Mouse (Mus musculus) kidney, embryonic 15.5 days (tissue): ENCODE results near the gene Poc1b. TPM values are rescaled to one million over a fixed set of nuclear protein-coding genes. Genes with fewer than 3 reads are reported as not detected.

ENCODE experiments used
- ATAC-seq: fragments of 200-750 bp; cut with Nextera tagmentation; replicated peaks from 2 replicates; pipeline ENCODE4 v1.8.0; 2017; ENCODE audit warnings: moderate TSS enrichment; ENCODE audit not compliant: low FRiP score
- H3K27ac ChIP-seq: fragments of 300-500 bp; sonication (generic); 2 replicates; pipeline ENCODE4 v1.5.1; 2015; ENCODE audit warnings: mild to moderate bottlenecking, inconsistent platforms
- H3K27me3 ChIP-seq: fragments of 300-500 bp; sonication (generic); 2 replicates; pipeline ENCODE4 v1.6.1; 2015; ENCODE audit warnings: inconsistent platforms
- H3K36me3 ChIP-seq: fragments of 300-500 bp; sonication (generic); 2 replicates; pipeline ENCODE4 v1.6.1; 2015; ENCODE audit warnings: inconsistent platforms
- H3K4me1 ChIP-seq: fragments of 300-500 bp; sonication (generic); 2 replicates; pipeline ENCODE4 v1.6.1; 2015; ENCODE audit warnings: inconsistent platforms
- H3K4me2 ChIP-seq: fragments of 300-500 bp; sonication (generic); 2 replicates; pipeline ENCODE4 v1.6.1; 2015; ENCODE audit warnings: moderate library complexity, mild to moderate bottlenecking, inconsistent platforms
- H3K4me3 ChIP-seq: fragments of 300-500 bp; sonication (generic); replicated peaks from 2 replicates; pipeline ENCODE4 v1.5.1; 2015; ENCODE audit warnings: mild to moderate bottlenecking, inconsistent platforms
- H3K9ac ChIP-seq: fragments of 300-500 bp; sonication (generic); 2 replicates; pipeline ENCODE4 v1.6.1; 2015; ENCODE audit warnings: mild to moderate bottlenecking, inconsistent platforms
- H3K9me3 ChIP-seq: fragments of 300-500 bp; sonication (generic); replicated peaks from 2 replicates; pipeline ENCODE4 v1.6.1; 2016; ENCODE audit warnings: inconsistent platforms
- WGBS: fragments of 180-500 bp; shearing (Covaris S2); methylation state at CpG from one replicate; pipeline ENCODE4 v1.1.7; 2015; ENCODE audit warnings: mixed read lengths; 5-methylcytosine and 5-hydroxymethylcytosine counted together
- polyA plus RNA-seq: library from polyadenylated mRNA; unstranded; fragments of >200 nt; fragmentation: Nextera tagmentation; extraction: Ambion mirVana; gene quantifications from 2 replicates; pipeline ENCODE4 v1.2.1, GENCODE M21; 2015

The Poc1b gene
- polyA plus RNA-seq, 1 experiment from 2014 or later, result 25.5 TPM

DNA sequence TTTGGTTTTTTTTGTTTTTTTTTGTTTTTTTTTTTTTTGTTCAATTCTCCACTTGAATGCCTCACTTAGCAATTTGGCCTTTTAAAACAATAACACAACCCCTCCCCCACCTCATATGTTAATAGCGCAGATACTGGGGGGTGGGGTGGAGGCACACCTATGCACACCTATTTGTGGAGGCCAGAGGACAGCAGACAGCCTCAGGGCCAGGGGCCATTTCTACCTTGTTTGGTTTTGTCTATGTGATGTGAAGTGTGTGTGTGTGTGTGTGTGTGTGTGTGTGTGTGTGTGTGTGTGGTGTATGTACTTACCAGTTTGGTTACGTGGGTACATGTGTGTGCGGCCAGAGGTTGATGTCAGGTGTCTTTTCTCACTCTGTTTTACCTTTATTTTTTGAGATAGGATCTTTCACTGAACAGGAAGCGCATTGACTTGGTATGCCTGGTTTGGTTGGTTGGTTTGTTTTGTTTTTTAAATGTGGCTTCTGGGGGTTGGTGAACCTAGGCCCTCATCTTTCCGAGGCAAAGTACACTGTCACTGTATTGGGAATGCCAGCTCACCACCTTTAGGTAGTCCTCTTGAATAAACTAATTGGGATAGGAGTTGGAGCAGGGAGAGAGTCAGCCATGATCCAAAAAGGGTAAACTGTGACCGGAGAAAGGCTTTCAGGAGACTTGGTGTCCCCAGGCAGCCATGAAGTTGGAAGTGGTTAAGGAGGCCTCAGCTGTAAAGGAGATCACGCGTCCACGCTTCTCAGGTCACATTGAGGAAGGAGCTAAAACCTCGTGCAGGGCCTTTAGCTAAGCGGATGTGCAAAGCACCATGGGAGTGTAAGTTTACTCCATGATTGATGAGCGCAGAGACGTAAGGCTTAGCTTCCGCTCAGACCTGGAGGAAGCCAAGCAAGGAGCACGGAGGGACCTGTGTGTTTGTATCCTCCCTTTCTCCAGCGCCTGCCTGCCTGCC, 10.1 kb downstream of the Poc1b start:
- peaks cover 45% of the 10 kb centered on the region for H3K4me1 ChIP-seq
- no peak overlapping the region for H3K4me3 ChIP-seq
- H3K27me3 ChIP-seq, result no peaks in the 10 kb centered on the region
- WGBS, result 61% methylated on average over 16 of the region's 16 CpGs
- peak overlapping the region; percentile 0; the same call in 1 of the 2 replicates for H3K27ac ChIP-seq
- H3K9me3 ChIP-seq, result no peaks in the 10 kb centered on the region
- H3K36me3 ChIP-seq, result no peaks in the 10 kb centered on the region
- H3K4me2 ChIP-seq, result peak overlapping the region; percentile 25; the same call in 1 of the 2 replicates
- H3K9ac ChIP-seq, result no peak overlapping the region
- ATAC-seq, result peak; percentile 12; the same call in 1 of the 2 replicates

DNA sequence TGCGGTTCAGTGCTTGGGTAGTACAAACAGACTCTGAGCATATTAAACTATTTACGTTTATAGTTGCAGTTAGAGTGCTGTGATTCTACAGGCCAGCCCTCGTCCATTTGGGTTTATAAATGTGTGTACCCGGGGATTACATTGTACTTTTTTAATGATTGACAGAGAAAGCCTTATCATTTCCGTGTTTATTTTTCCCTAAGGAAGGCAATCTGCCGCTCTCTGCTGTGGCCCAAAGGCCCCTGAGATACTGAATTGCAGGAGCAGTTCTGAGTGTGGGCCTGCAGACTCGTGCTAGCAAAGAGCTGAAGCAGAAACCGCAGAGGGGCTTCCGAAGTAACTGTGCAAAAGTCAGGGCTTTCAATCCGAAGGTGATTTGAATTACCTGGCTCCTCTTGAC, 11.0 kb downstream of the Poc1b start:
- H3K9ac ChIP-seq, result no peak overlapping the region
- no peaks in the 10 kb centered on the region for H3K27me3 ChIP-seq
- 51% methylated on average over 10 of the region's 10 CpGs for WGBS
- H3K36me3 ChIP-seq, result no peaks in the 10 kb centered on the region
- no peak overlapping the region for H3K4me3 ChIP-seq
- H3K4me2 ChIP-seq, result no peak overlapping the region
- peak overlapping the region; percentile 60 for H3K27ac ChIP-seq
- no peak for ATAC-seq
- peaks cover 45% of the 10 kb centered on the region for H3K4me1 ChIP-seq
- H3K9me3 ChIP-seq, result no peaks in the 10 kb centered on the region

DNA sequence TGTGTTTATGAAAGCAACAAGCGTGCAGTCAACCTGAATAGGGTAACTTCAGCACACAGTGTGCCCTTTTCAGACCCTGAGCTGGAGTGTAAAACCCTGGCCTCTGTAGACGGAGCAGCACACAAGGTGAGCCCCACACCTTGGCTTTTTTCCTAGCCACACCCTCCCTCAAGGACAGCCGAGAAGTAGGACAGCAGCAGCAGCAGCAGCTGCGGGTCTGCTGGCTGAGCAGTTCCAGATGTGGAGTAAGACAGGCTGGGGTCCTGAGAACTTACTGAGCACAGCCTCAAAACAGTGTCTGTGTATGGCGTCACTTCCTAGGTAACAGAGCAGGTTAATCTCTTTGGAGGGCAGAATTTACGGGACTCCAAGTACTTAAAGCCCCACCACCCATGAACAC, 11.9 kb downstream of the Poc1b start:
- H3K27ac ChIP-seq, result peak overlapping the region; percentile 51; the same call in 1 of the 2 replicates
- no peaks in the 10 kb centered on the region for H3K9me3 ChIP-seq
- no peak overlapping the region for H3K4me3 ChIP-seq
- ATAC-seq, result peak; percentile 20
- H3K4me2 ChIP-seq, result no peak overlapping the region
- 44% methylated on average over 6 of the region's 6 CpGs for WGBS
- H3K4me1 ChIP-seq, result peaks cover 45% of the 10 kb centered on the region
- H3K27me3 ChIP-seq, result no peaks in the 10 kb centered on the region
- H3K36me3 ChIP-seq, result no peaks in the 10 kb centered on the region
- H3K9ac ChIP-seq, result no peak overlapping the region

DNA sequence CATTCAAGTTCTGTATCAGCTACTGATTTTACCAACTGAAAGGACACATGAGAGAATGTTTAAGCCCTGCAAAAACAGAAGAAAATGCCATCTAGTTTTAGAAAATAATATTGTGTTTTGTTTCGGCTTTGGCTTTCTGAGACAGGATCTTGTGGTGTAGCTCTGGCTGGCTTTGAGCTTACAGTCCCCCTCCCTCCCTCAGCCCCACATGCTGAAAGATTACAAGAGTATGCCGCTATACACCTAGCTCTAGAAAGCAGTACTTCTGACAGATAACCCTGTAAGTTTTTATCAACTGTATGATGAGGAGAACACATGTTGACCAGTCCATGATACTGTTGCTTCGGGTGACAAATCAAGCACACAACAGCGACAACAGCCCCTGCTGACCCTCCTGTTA, 12.6 kb downstream of the Poc1b start:
- H3K4me1 ChIP-seq, result peaks cover 44% of the 10 kb centered on the region
- 91% methylated on average over 4 of the region's 4 CpGs for WGBS
- no peaks in the 10 kb centered on the region for H3K9me3 ChIP-seq
- H3K27ac ChIP-seq, result no peak overlapping the region
- no peak overlapping the region for H3K4me3 ChIP-seq
- H3K4me2 ChIP-seq, result no peak overlapping the region
- H3K9ac ChIP-seq, result no peak overlapping the region
- H3K27me3 ChIP-seq, result no peaks in the 10 kb centered on the region
- ATAC-seq, result no peak
- no peaks in the 10 kb centered on the region for H3K36me3 ChIP-seq

DNA sequence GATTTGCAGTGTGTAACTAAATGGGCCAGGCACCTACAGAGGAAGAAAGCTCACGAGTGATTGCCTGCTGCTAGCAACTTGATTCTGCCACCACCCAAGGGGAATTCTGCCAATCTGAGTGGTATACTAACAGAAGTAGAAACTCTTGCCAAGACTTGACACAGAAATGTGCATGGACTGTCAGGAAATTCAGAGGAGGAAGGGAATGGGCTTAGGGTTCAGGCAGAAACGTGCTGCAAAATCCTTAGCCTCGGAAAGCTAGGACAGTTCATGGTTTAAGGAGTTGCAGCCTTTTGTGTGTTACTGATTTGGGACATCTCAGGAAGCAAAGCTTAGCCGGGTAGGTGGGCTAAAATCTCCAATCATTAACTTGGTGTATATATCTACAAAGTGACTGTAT, 19.4 kb downstream of the Poc1b start, which contains the start of gene Phxr2:
Phxr2 (minus strand) TSS at position 101 of the 400 bp plus-strand sequence.
- Histone ChIP-seq H3K9me3 (no peaks in the 10 kb centered on the region), H3K4me2 (no peak within 1 kb of the TSS), H3K4me3 (no peak within 1 kb of the TSS), H3K27ac (no peak within 1 kb of the TSS), H3K9ac (no peak within 1 kb of the TSS), H3K36me3 (peaks cover 17% of the 10 kb centered on the region), H3K27me3 (no peaks in the 10 kb centered on the region), H3K4me1 (peaks cover 11% of the 10 kb centered on the region; the same call in 1 of the 2 replicates)
- WGBS, result 85% methylated on average over 4 of the region's 4 CpGs
- no peak for ATAC-seq

DNA sequence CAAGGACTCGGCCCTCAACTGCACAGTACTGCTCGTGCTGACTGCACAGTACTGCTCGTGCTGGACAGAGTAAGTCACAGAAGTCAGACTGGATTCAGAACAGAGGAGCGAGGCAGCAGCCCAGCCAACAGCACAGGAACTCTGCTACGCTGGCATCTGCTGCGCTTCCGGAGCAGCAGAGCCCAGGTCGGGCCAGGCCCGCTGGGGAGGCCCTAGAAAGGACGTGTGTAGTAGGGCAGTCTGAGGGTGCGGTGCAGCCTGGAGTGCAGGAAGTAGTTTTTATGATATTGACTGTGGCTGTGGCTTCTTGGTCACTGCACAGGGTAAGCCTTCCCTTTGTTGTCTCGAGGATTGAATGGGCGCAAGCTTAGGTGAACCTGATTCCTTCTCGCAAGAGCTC, 20.1 kb downstream of the Poc1b start:
- no peak for ATAC-seq
- peaks cover 17% of the 10 kb centered on the region for H3K4me1 ChIP-seq
- no peaks in the 10 kb centered on the region for H3K9me3 ChIP-seq
- no peak overlapping the region for H3K9ac ChIP-seq
- H3K36me3 ChIP-seq, result peaks cover 17% of the 10 kb centered on the region
- no peaks in the 10 kb centered on the region for H3K27me3 ChIP-seq
- H3K27ac ChIP-seq, result no peak overlapping the region
- H3K4me3 ChIP-seq, result no peak overlapping the region
- H3K4me2 ChIP-seq, result no peak overlapping the region
- WGBS, result 86% methylated on average over 14 of the region's 14 CpGs

DNA sequence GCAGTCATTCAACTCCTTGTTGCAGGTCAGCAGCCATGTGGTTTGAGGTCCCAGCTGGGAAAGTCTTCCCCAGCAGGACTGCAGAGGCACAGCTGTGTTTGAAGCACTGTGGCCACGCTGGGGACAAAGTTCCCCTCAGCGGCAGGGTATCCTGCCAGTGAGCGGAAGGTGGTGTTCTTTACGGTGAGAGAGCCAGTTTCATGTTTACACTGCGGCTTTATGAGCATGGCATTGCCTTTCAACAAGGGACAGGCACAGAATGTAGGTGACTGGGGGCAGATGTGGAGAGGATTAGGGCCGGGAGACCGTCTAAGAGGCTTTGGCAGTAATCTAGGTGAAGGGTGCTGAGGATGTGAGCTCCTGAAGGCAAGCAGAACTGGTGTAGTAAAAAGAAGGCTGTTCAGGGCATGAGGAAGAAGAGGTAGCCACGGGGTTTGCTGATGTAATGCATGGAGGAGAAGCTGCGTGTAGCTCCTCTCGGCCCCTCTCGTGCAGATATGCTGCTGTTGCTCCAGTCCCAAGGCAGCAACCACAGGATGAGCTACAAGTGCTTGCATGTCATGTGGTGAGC, 20.9 kb downstream of the Poc1b start:
- Histone ChIP-seq H3K4me2 (no peak overlapping the region), H3K4me3 (no peak overlapping the region), H3K4me1 (peaks cover 21% of the 10 kb centered on the region), H3K9me3 (no peaks in the 10 kb centered on the region), H3K9ac (no peak overlapping the region), H3K36me3 (peaks cover 17% of the 10 kb centered on the region), H3K27me3 (no peaks in the 10 kb centered on the region), H3K27ac (no peak overlapping the region)
- 59% methylated on average over 11 of the region's 11 CpGs for WGBS
- ATAC-seq, result peak; percentile 19; the same call in 1 of the 2 replicates

DNA sequence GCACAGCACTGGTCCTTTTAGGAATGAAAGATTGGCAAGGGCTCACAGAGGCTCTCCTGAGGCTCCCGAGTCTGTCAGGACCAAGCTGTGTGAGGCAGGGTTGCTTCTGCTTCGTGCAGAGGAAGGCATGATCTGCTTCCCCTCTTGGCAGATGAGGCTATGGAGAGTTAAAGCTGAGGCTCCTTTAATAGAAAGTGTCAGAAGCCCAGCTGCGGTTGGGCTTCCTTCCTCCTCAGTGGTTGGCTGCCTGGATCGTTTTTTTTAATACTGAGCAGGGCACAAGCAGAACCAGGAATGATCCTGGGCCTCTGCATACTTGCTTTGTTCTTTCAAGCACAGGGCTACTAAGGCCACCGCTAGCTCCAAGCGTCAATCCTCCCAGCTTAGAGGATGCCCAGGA, 23.8 kb downstream of the Poc1b start:
- 42% methylated on average over 6 of the region's 6 CpGs for WGBS
- 0 out of 2 replicates have a peak, but pooled peaks have one; percentile 3 for ATAC-seq
- no peaks in the 10 kb centered on the region for H3K9me3 ChIP-seq
- H3K4me3 ChIP-seq, result no peak overlapping the region
- no peak overlapping the region for H3K4me2 ChIP-seq
- H3K9ac ChIP-seq, result no peak overlapping the region
- H3K27ac ChIP-seq, result no peak overlapping the region
- H3K27me3 ChIP-seq, result no peaks in the 10 kb centered on the region
- H3K4me1 ChIP-seq, result peaks cover 21% of the 10 kb centered on the region
- H3K36me3 ChIP-seq, result peaks cover 28% of the 10 kb centered on the region

DNA sequence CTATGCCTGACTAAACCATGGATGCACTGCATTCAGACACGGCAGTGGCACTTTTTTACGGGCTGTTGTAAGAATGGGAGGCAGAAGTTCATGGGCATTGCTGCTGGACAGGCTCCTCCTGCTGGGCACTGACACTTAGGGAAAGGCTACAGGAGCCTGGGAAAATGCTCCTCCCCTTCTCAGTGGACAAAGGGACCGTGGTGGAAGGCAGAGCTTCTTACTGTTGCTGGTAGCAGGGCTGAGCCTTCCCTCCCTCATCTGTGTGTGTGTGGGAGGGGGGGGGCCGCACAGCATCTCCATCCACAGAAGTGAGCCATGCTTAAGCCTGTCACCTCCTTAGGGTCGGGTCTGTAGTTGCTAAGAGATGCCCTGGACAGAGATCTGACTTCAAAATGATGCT, 24.5 kb downstream of the Poc1b start:
- Histone ChIP-seq H3K4me2 (no peak overlapping the region), H3K9ac (no peak overlapping the region), H3K36me3 (peaks cover 28% of the 10 kb centered on the region), H3K27me3 (no peaks in the 10 kb centered on the region), H3K27ac (no peak overlapping the region), H3K4me3 (no peak overlapping the region), H3K4me1 (peaks cover 21% of the 10 kb centered on the region), H3K9me3 (no peaks in the 10 kb centered on the region)
- ATAC-seq, result 0 out of 2 replicates have a peak, but pooled peaks have one; percentile 13
- 55% methylated on average over 5 of the region's 5 CpGs for WGBS

DNA sequence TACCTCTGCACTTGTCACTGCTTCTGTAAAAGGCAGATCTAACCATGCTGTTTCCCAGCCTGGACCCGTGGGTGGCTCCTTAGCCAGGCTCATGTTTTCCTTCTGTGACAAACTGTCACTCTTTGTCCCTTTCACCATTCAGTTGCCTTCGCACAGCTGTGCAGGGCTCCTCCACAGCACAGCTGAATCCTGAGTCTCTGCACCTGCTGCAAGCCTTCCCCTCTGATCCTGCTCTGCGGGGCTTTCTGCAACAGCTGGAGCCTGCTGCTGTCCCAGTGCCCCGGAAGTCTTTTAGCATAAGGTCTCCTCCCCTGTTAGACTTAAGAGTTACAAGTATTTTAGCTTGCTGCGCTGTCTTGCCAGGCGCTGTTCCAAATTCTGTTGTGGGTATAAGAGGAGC, 25.4 kb downstream of the Poc1b start:
- 48% methylated on average over 6 of the region's 6 CpGs for WGBS
- Histone ChIP-seq H3K27me3 (no peaks in the 10 kb centered on the region), H3K36me3 (peaks cover 23% of the 10 kb centered on the region), H3K4me3 (no peak overlapping the region), H3K4me2 (no peak overlapping the region), H3K4me1 (peaks cover 21% of the 10 kb centered on the region), H3K9ac (no peak overlapping the region), H3K27ac (no peak overlapping the region), H3K9me3 (no peaks in the 10 kb centered on the region)
- ATAC-seq, result peak; percentile 73

DNA sequence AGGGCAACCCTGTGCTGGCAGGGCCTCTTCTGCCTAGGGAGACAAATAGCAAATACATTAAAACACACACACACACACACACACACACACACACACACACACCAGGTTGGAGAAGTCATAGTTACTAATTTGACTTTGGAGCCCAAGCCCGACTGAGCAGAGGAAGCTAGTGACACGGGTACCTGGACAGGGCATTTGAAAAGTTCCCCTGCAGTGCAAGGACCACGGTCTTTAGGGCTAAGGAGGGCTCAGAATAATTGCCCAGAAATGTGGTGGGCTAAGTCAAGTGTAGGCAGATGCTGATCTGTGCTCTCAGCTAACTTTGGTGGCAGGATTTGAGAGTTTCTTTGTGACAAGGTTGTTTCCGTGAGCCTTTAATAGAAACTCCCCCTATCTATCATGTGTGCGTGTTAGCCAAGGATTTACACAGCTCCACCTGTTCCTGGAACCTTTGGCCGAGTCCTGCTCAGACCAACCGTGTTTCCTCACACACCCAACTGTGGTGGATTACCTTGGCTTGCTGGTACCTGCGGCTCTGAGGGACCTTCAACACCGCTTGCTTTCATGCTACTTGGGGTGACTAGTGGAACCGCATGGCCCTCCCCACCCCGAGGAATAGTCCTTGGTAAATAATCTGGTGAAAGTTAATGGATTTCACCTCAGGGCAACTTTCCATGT, 25.9 kb downstream of the Poc1b start:
- Histone ChIP-seq H3K4me1 (peaks cover 21% of the 10 kb centered on the region), H3K27me3 (no peaks in the 10 kb centered on the region), H3K36me3 (peaks cover 21% of the 10 kb centered on the region), H3K27ac (no peak overlapping the region), H3K9me3 (no peaks in the 10 kb centered on the region), H3K4me3 (no peak overlapping the region), H3K9ac (no peak overlapping the region), H3K4me2 (no peak overlapping the region)
- ATAC-seq, result no peak; the same call in 1 of the 2 replicates
- 85% methylated on average over 11 of the region's 11 CpGs for WGBS
